Comparison of ENCODE assay signal across 10 mouse cellular contexts in genomic region chr12:12223336-12223735, GRCm38 (mm10). TPM values are rescaled to one million over a fixed set of nuclear protein-coding genes. Genes with fewer than 3 reads are reported as not detected.
DNase-seq lines count a peak whose midpoint lies in the region; ATAC-seq lines count a peak whose summit lies in the region.
"Had no signal": no experiment of that assay in that cellular context is flagged by ENCODE, and none has a peak within 500 bp of the region (broad histone marks: within the 10 kb centered on the region; RNA-seq: fewer than 3 reads in every experiment).

No protein-coding gene starts in this region.

- peak; percentile 66 for ATAC-seq in frontal cortex, adult (ENCODE audit: low TSS enrichment)
- ATAC-seq: forebrain, embryonic 14.5 days had no signal

- DNase-seq in frontal cortex, postnatal 25 days (ENCODE audit: low spot score in 2 of 2), result no peak
- peak; percentile 62 for DNase-seq in right cerebral cortex, adult 18-20 months
- DNase-seq in right cerebral cortex, postnatal 4 days, result no peak
- peak; percentile 16 for DNase-seq in heart, postnatal 4 days
- peak; percentile 72 for DNase-seq in telencephalon, adult 2 months (ENCODE audit: low read depth, low spot score)
- DNase-seq in c-Kit-positive CD71-positive TER-119-positive erythroid progenitor cells, embryonic 14.5 days (ENCODE audit: low spot score), result no peak
- no peak for DNase-seq in spleen, postnatal 4 days (ENCODE audit: low spot score in 2 of 2)
- DNase-seq: cerebellum, postnatal 25 days had no signal

RNA-seq across cellular contexts. Expression of gene Fam49a, which starts 38.6 kb away (rescaled TPM):
- total RNA-seq in heart, postnatal 4 days (2021), result 10 to 100 TPM; 17.6 to 19.0 TPM

Comparison
In these comparisons a context has a peak if more than half of its experiments do, and no peak if none do; other contexts are left out.
1. DNase-seq: peak in right cerebral cortex, adult 18-20 months (single experiment), heart, postnatal 4 days (single experiment) and telencephalon, adult 2 months (single experiment); none in frontal cortex, postnatal 25 days (0 of 2), right cerebral cortex, postnatal 4 days (single experiment), c-Kit-positive CD71-positive TER-119-positive erythroid progenitor cells, embryonic 14.5 days (single experiment) and spleen, postnatal 4 days (0 of 2).